Comparison of ENCODE assay signal across 8 mouse cellular contexts in genomic region chr7:16272681-16273080, GRCm38 (mm10). TPM values are rescaled to one million over a fixed set of nuclear protein-coding genes. Genes with fewer than 3 reads are reported as not detected.
A peak's percentile ranks its signal among the peaks of the same experiment; 100 is the strongest.
DNase-seq lines count a peak whose midpoint lies in the region; ATAC-seq lines count a peak whose summit lies in the region.

No protein-coding gene starts in this region.

- peak; percentile 55 for ATAC-seq in activated CD4-positive, CD25-positive, alpha-beta regulatory T cell, adult 4 months

- DNase-seq in cerebellum, postnatal 25 days: peak; percentile 82 to 88
- peak; percentile 43 for DNase-seq in gastrocnemius, adult 18-20 months (ENCODE audit: low spot score)
- peak; percentile 83 for DNase-seq in induced T-regulatory cell, adult 2 months (ENCODE audit: low read depth)
- peak; percentile 55 to 89 for DNase-seq in left cerebral cortex, postnatal 10 days (ENCODE audit: extremely low spot score in 1 of 2, low spot score in 2 of 2)
- DNase-seq in right cerebral cortex, adult 2 months (ENCODE audit: low spot score in 2 of 2): peak; percentile 66 to 77
- DNase-seq in urinary bladder, postnatal 14 days (ENCODE audit: low spot score): peak; percentile 73

- peak overlapping the region; percentile 37 for H3K4me3 ChIP-seq in macrophage (ENCODE audit: inconsistent target)

- intact Hi-C loops in left cerebral cortex, postnatal 10 days (cut with DNase I): no loop called here

- H3K36me3 ChIP-seq in macrophage (ENCODE audit: inconsistent target): peaks cover 26% of the 10 kb centered on the region

- WGBS in macrophage (ENCODE audit: missing documents): 2% methylated on average over 28 of the region's 46 CpGs

- H3K27ac ChIP-seq in macrophage: no peak overlapping the region

- no peaks in the 10 kb centered on the region for H3K79me2 ChIP-seq in macrophage (ENCODE audit: inconsistent target)

RNA-seq across cellular contexts. Expression of gene Inafm1, which starts 0.7 kb away (rescaled TPM):
- 1 to 10 TPM; 1.8 to 2.8 TPM for polyA plus RNA-seq in activated CD4-positive, CD25-positive, alpha-beta regulatory T cell, adult 4 months (2017; shearing (Covaris generic))
- 10 to 100 TPM; 14.2 to 14.3 TPM for total RNA-seq in gastrocnemius, adult 18-20 months (2021)
- total RNA-seq in left cerebral cortex, postnatal 10 days (2021): 10 to 100 TPM; 33.0 to 35.6 TPM
- 10 to 100 TPM; 11.6 to 72.8 (median 39.4) TPM for total RNA-seq in macrophage (2018; cell fraction: chromatin; rRNA removed)
- 10 to 100 TPM in 4 of 26 experiments, 1 to 10 TPM in 22; 5.9 to 11.6 (median 8.4) TPM for total RNA-seq in macrophage (2018; cell fraction: cytosol; rRNA removed)
- 10 to 100 TPM; 10.3 to 35.9 (median 25.5) TPM for total RNA-seq in macrophage (2018; cell fraction: nucleus; rRNA removed)
- 1.9 to 10.1 TPM (median 7.4 TPM) in 3 replicates for polyA plus RNA-seq in macrophage (2018)

RNA-seq across cellular contexts. Expression of gene C5ar1, which starts 13.3 kb away (rescaled TPM):
- polyA plus RNA-seq in activated CD4-positive, CD25-positive, alpha-beta regulatory T cell, adult 4 months (2017; shearing (Covaris generic)): not detected
- 1 to 10 TPM; 1.5 to 2.3 TPM for total RNA-seq in gastrocnemius, adult 18-20 months (2021)
- total RNA-seq in left cerebral cortex, postnatal 10 days (2021): under 1 TPM; 0.71 to 0.83 TPM
- total RNA-seq in macrophage (2018; cell fraction: chromatin; rRNA removed): 100 to 1,000 TPM in 11 of 26 experiments, 10 to 100 TPM in 15; 18.9 to 297 (median 75.1) TPM
- total RNA-seq in macrophage (2018; cell fraction: cytosol; rRNA removed): 100 to 1,000 TPM; 105 to 683 (median 289) TPM
- 100 to 1,000 TPM; 102 to 954 (median 358) TPM for total RNA-seq in macrophage (2018; cell fraction: nucleus; rRNA removed)
- polyA plus RNA-seq in macrophage (2018): 254 to 928 TPM (median 285 TPM) in 3 replicates

RNA-seq across cellular contexts. Expression of gene Ccdc9, which starts 13.9 kb away (rescaled TPM):
- polyA plus RNA-seq in activated CD4-positive, CD25-positive, alpha-beta regulatory T cell, adult 4 months (2017; shearing (Covaris generic)): 10 to 100 TPM; 11.1 to 11.2 TPM
- total RNA-seq in gastrocnemius, adult 18-20 months (2021): 10 to 100 TPM; 35.7 to 38.9 TPM
- total RNA-seq in left cerebral cortex, postnatal 10 days (2021): 10 to 100 TPM; 85.5 to 89.0 TPM
- 100 to 1,000 TPM; 304 to 896 (median 675) TPM for total RNA-seq in macrophage (2018; cell fraction: chromatin; rRNA removed)
- 10 to 100 TPM; 52.8 to 97.2 (median 73.4) TPM for total RNA-seq in macrophage (2018; cell fraction: cytosol; rRNA removed)
- total RNA-seq in macrophage (2018; cell fraction: nucleus; rRNA removed): 100 to 1,000 TPM; 161 to 339 (median 237) TPM
- 99.0 to 183 TPM (median 120 TPM) in 3 replicates for polyA plus RNA-seq in macrophage (2018)

RNA-seq across cellular contexts. Expression of gene C5ar2, which starts 28.7 kb away (rescaled TPM):
- polyA plus RNA-seq in activated CD4-positive, CD25-positive, alpha-beta regulatory T cell, adult 4 months (2017; shearing (Covaris generic)): not detected
- total RNA-seq in gastrocnemius, adult 18-20 months (2021): under 1 TPM; 0.25 to 0.26 TPM
- under 1 TPM; 0.53 to 0.79 TPM for total RNA-seq in left cerebral cortex, postnatal 10 days (2021)
- total RNA-seq in macrophage (2018; cell fraction: chromatin; rRNA removed): 1 to 10 TPM; 1.3 to 9.4 (median 4.6) TPM
- total RNA-seq in macrophage (2018; cell fraction: cytosol; rRNA removed): 1 to 10 TPM; 2.3 to 7.1 (median 4.2) TPM
- total RNA-seq in macrophage (2018; cell fraction: nucleus; rRNA removed): 10 to 100 TPM in 8 of 26 experiments, 1 to 10 TPM in 18; 4.5 to 18.7 (median 8.2) TPM
- 5.3 to 5.8 TPM (median 5.7 TPM) in 3 replicates for polyA plus RNA-seq in macrophage (2018)

RNA-seq across cellular contexts. Expression of gene Bbc3, which starts 35.5 kb away (rescaled TPM):
- polyA plus RNA-seq in activated CD4-positive, CD25-positive, alpha-beta regulatory T cell, adult 4 months (2017; shearing (Covaris generic)): 1 to 10 TPM in 1 of 2 experiments, under 1 TPM in 1; 0.43 to 1.5 TPM
- total RNA-seq in gastrocnemius, adult 18-20 months (2021): 1 to 10 TPM; 1.2 to 2.3 TPM
- 10 to 100 TPM; 30.1 to 34.6 TPM for total RNA-seq in left cerebral cortex, postnatal 10 days (2021)
- 10 to 100 TPM in 18 of 26 experiments, 1 to 10 TPM in 8; 2.3 to 27.4 (median 15.9) TPM for total RNA-seq in macrophage (2018; cell fraction: chromatin; rRNA removed)
- 10 to 100 TPM in 23 of 26 experiments, 1 to 10 TPM in 3; 6.6 to 26.3 (median 16.8) TPM for total RNA-seq in macrophage (2018; cell fraction: cytosol; rRNA removed)
- 10 to 100 TPM; 11.1 to 31.5 (median 20.5) TPM for total RNA-seq in macrophage (2018; cell fraction: nucleus; rRNA removed)
- 5.0 to 24.1 TPM (median 6.4 TPM) in 3 replicates for polyA plus RNA-seq in macrophage (2018)
